ENCODE assay signal across 20 mouse cellular contexts in genomic region chr19:47213470-47213869, GRCm38 (mm10). TPM values are rescaled to one million over a fixed set of nuclear protein-coding genes. Genes with fewer than 3 reads are reported as not detected.
DNase-seq lines count a peak whose midpoint lies in the region; ATAC-seq and TF ChIP-seq lines count a peak whose summit lies in the region.
"Had no signal": no experiment of that assay in that cellular context is flagged by ENCODE, and none has a peak within 500 bp of the region (broad histone marks: within the 10 kb centered on the region; RNA-seq: fewer than 3 reads in every experiment).

No protein-coding gene starts in this region.

- no peak for ATAC-seq in forebrain, postnatal 0 days
- ATAC-seq in forebrain, embryonic 11.5 days (replicated peaks; ENCODE audit: low FRiP score) = no peak
- ATAC-seq in liver, embryonic 11.5 days (replicated peaks; ENCODE audit: low FRiP score) = no peak
- ATAC-seq: forebrain, embryonic 16.5 days had no signal

- TF ChIP-seq RAD21 in MEL (IDR thresholded peaks at IDR 0.05; ENCODE audit: low read depth, low read length) = no peak

- no peaks in the 10 kb centered on the region for H3K27me3 ChIP-seq in forebrain, postnatal 0 days (ENCODE audit: insufficient read depth, low read length)
- H3K27me3 ChIP-seq in forebrain, embryonic 11.5 days (ENCODE audit: control insufficient read depth, insufficient read depth, low read length) = no peaks in the 10 kb centered on the region
- no peaks in the 10 kb centered on the region for H3K27me3 ChIP-seq in liver, adult 2 months (ENCODE audit: control insufficient read depth, insufficient read depth, low read length)
- no peaks in the 10 kb centered on the region for H3K27me3 ChIP-seq in liver, embryonic 11.5 days (replicated peaks; ENCODE audit: control insufficient read depth, insufficient read depth, low read length)
- H3K27me3 ChIP-seq in MEL (ENCODE audit: control insufficient read depth in 1 of 2, insufficient read depth in 2 of 2, low read length in 2 of 2) = no peaks in the 10 kb centered on the region
- H3K27me3 ChIP-seq: heart, embryonic 15.5 days; hindbrain, embryonic 12.5 days; liver, embryonic 15.5 days had no signal

- H3K4me3 ChIP-seq in forebrain, postnatal 0 days (ENCODE audit: low read depth, low read length) = no peak overlapping the region
- H3K4me3 ChIP-seq in forebrain, embryonic 11.5 days (ENCODE audit: low read depth, low read length) = no peak overlapping the region
- H3K4me3 ChIP-seq in liver, adult 2 months (ENCODE audit: insufficient read depth, low read depth, low read length) = no peak overlapping the region
- no peak overlapping the region for H3K4me3 ChIP-seq in liver, embryonic 11.5 days (ENCODE audit: low read depth, low read length)
- H3K4me3 ChIP-seq in MEL (ENCODE audit: control insufficient read depth in 1 of 2, insufficient read depth in 1 of 2, low read depth in 2 of 2, low read length in 2 of 2) = no peak overlapping the region
- H3K4me3 ChIP-seq: heart, embryonic 15.5 days; hindbrain, embryonic 12.5 days; liver, embryonic 15.5 days; neural tube, embryonic 12.5 days had no signal

- peak; percentile 31; the same call in 1 of the 2 replicates for TF ChIP-seq CTCF in forebrain, postnatal 0 days (IDR thresholded peaks at IDR 0.05; ENCODE audit: low read depth)
- peak; percentile 28; the same call in 1 of the 2 replicates for TF ChIP-seq CTCF in liver, adult 2 months (IDR thresholded peaks at IDR 0.05; ENCODE audit: low read depth, low read length)
- TF ChIP-seq CTCF in MEL (IDR thresholded peaks at IDR 0.05 in 2 of 3, conservative IDR thresholded peaks at IDR 0.05 in 1 of 3; ENCODE audit: control insufficient read depth in 1 of 3, insufficient read depth in 1 of 3, low read depth in 2 of 3, low read length in 3 of 3, poor library complexity in 1 of 3, severe bottlenecking in 1 of 3) = peak in 2 of 3 experiments; percentile 30 to 37; a peak in 4 of 6 replicates

- H3K36me3 ChIP-seq in forebrain, postnatal 0 days (ENCODE audit: insufficient read depth) = no peaks in the 10 kb centered on the region
- H3K36me3 ChIP-seq in forebrain, embryonic 11.5 days (ENCODE audit: control insufficient read depth, insufficient read depth, low read length) = no peaks in the 10 kb centered on the region
- H3K36me3 ChIP-seq in liver, adult 2 months (ENCODE audit: control insufficient read depth, insufficient read depth, low read length) = no peaks in the 10 kb centered on the region
- no peaks in the 10 kb centered on the region for H3K36me3 ChIP-seq in liver, embryonic 11.5 days (ENCODE audit: control insufficient read depth, insufficient read depth, low read length)
- no peaks in the 10 kb centered on the region for H3K36me3 ChIP-seq in MEL (ENCODE audit: control insufficient read depth in 1 of 2, insufficient read depth in 2 of 2, low read length in 2 of 2)
- H3K36me3 ChIP-seq: heart, embryonic 15.5 days; hindbrain, embryonic 12.5 days; liver, embryonic 15.5 days; neural tube, embryonic 12.5 days had no signal

- no peak overlapping the region for H3K27ac ChIP-seq in forebrain, postnatal 0 days (ENCODE audit: low read depth, low read length)
- no peak overlapping the region for H3K27ac ChIP-seq in forebrain, embryonic 11.5 days (ENCODE audit: low read depth, low read length)
- H3K27ac ChIP-seq in liver, adult 2 months (replicated peaks; ENCODE audit: insufficient read depth, low read depth, low read length) = no peak overlapping the region
- no peak overlapping the region for H3K27ac ChIP-seq in liver, embryonic 11.5 days (ENCODE audit: low read depth, low read length)
- no peak overlapping the region for H3K27ac ChIP-seq in MEL (ENCODE audit: control insufficient read depth, low read depth, low read length)
- H3K27ac ChIP-seq: heart, embryonic 15.5 days; hindbrain, embryonic 12.5 days; liver, embryonic 15.5 days; neural tube, embryonic 12.5 days had no signal

- no peak for TF ChIP-seq POLR2A in liver, adult 2 months (IDR thresholded peaks at IDR 0.05; ENCODE audit: extremely low read depth, insufficient read depth, low read length)
- TF ChIP-seq POLR2A in MEL (IDR thresholded peaks at IDR 0.05; ENCODE audit: control insufficient read depth in 1 of 2, insufficient read depth in 1 of 2, low read depth in 1 of 2, low read length in 2 of 2, poor library complexity in 1 of 2) = no peak

- TF ChIP-seq EP300 in MEL (IDR thresholded peaks at IDR 0.05; ENCODE audit: low read depth in 1 of 2, low read length in 2 of 2) = no peak

- no peak overlapping the region for H3K4me2 ChIP-seq in forebrain, postnatal 0 days (ENCODE audit: low read depth)
- H3K4me2 ChIP-seq in forebrain, embryonic 11.5 days (ENCODE audit: low read depth, low read length, severe bottlenecking) = no peak overlapping the region
- H3K4me2 ChIP-seq in liver, embryonic 11.5 days = no peak overlapping the region
- H3K4me2 ChIP-seq: heart, embryonic 15.5 days; hindbrain, embryonic 12.5 days; liver, embryonic 15.5 days; neural tube, embryonic 12.5 days had no signal

- no peaks in the 10 kb centered on the region for H3K4me1 ChIP-seq in forebrain, postnatal 0 days (ENCODE audit: insufficient read depth)
- H3K4me1 ChIP-seq in forebrain, embryonic 11.5 days (replicated peaks; ENCODE audit: control insufficient read depth, insufficient read depth, low read length) = no peaks in the 10 kb centered on the region
- no peaks in the 10 kb centered on the region for H3K4me1 ChIP-seq in liver, adult 2 months (ENCODE audit: control insufficient read depth, insufficient read depth, low read length)
- no peaks in the 10 kb centered on the region for H3K4me1 ChIP-seq in liver, embryonic 11.5 days (replicated peaks; ENCODE audit: control insufficient read depth, insufficient read depth, low read length)
- H3K4me1 ChIP-seq in MEL (ENCODE audit: control insufficient read depth in 1 of 2, insufficient read depth in 2 of 2, low read length in 2 of 2) = 0 out of 4 replicates have a peak, but pooled peaks cover 0 to 3% of the 10 kb centered on the region in 2 experiments
- H3K4me1 ChIP-seq: heart, embryonic 15.5 days; liver, embryonic 15.5 days had no signal

- H3K9me3 ChIP-seq in forebrain, postnatal 0 days (ENCODE audit: low read length) = no peaks in the 10 kb centered on the region
- H3K9me3 ChIP-seq in forebrain, embryonic 11.5 days (ENCODE audit: control insufficient read depth, low read length) = no peaks in the 10 kb centered on the region
- H3K9me3 ChIP-seq in liver, embryonic 11.5 days (ENCODE audit: control insufficient read depth, low read length) = no peaks in the 10 kb centered on the region
- H3K9me3 ChIP-seq in MEL (replicated peaks; ENCODE audit: insufficient read depth, low read length) = no peaks in the 10 kb centered on the region
- H3K9me3 ChIP-seq: heart, embryonic 15.5 days; hindbrain, embryonic 12.5 days; liver, embryonic 15.5 days; neural tube, embryonic 12.5 days had no signal

- 74% methylated on average over 1 of the region's 1 CpGs for WGBS in forebrain, postnatal 0 days
- 84% methylated on average over 1 of the region's 1 CpGs for WGBS in forebrain, embryonic 11.5 days
- 63% methylated on average over 1 of the region's 1 CpGs for WGBS in liver, adult 2 months
- 59% methylated on average over 1 of the region's 1 CpGs for WGBS in liver, embryonic 11.5 days

- H3K79me2 ChIP-seq in liver, adult 2 months (ENCODE audit: control insufficient read depth, insufficient read depth, low read length) = no peaks in the 10 kb centered on the region
- H3K79me2 ChIP-seq in MEL (ENCODE audit: control insufficient read depth, insufficient read depth, low read length, poor library complexity) = no peaks in the 10 kb centered on the region

- H3K9ac ChIP-seq in forebrain, postnatal 0 days = no peak overlapping the region
- H3K9ac ChIP-seq in forebrain, embryonic 11.5 days (ENCODE audit: low read length) = no peak overlapping the region
- H3K9ac ChIP-seq in liver, adult 2 months (ENCODE audit: low read depth, low read length) = no peak overlapping the region
- H3K9ac ChIP-seq in liver, embryonic 11.5 days (ENCODE audit: low read depth, low read length) = no peak overlapping the region
- H3K9ac ChIP-seq in MEL (ENCODE audit: control insufficient read depth, low read depth, low read length, poor library complexity, severe bottlenecking) = no peak overlapping the region
- H3K9ac ChIP-seq: heart, embryonic 15.5 days; hindbrain, embryonic 12.5 days; liver, embryonic 15.5 days; neural tube, embryonic 12.5 days had no signal

- DNase-seq in forebrain, postnatal 0 days = no peak
- no peak for DNase-seq in forebrain, embryonic 11.5 days (ENCODE audit: low spot score)
- no peak for DNase-seq in liver, adult 2 months (ENCODE audit: extremely low read depth, low read depth, low spot score)
- DNase-seq in liver, embryonic 11.5 days (ENCODE audit: low spot score) = no peak
- DNase-seq in A20 (ENCODE audit: low read depth, low spot score) (peak; percentile 41), MEL (ENCODE audit: low read depth, low spot score) (peak; percentile 30)
- DNase-seq in gastrocnemius, adult 18-20 months (ENCODE audit: low spot score) = no peak
- no peak for DNase-seq in adrenal gland, adult 8-10 months
- DNase-seq: kidney, adult 8-10 months; midbrain, embryonic 14.5 days had no signal

RNA-seq across cellular contexts. Expression of gene Neurl1a, which starts 34.9 kb away (rescaled TPM):
- 51.5 and 52.1 TPM in 2 replicates for total RNA-seq in forebrain, postnatal 0 days (2014; rRNA removed)
- polyA plus RNA-seq in forebrain, postnatal 0 days (2015; fragmentation: Nextera tagmentation; extraction: Ambion mirVana) = 11.6 and 15.7 TPM in 2 replicates
- polyA plus RNA-seq in forebrain, embryonic 11.5 days (2014; fragmentation: Nextera tagmentation; extraction: Ambion mirVana) = 3.7 and 4.5 TPM in 2 replicates
- total RNA-seq in liver, adult 2 months (2014; rRNA removed) = 0.28 and 0.34 TPM in 2 replicates
- 0.24 and 0.28 TPM in 2 replicates for polyA plus RNA-seq in liver, adult 2 months (2012; rRNA removed)
- polyA plus RNA-seq in liver, embryonic 11.5 days (2014; fragmentation: Nextera tagmentation; extraction: Ambion mirVana) = 4.5 and 4.6 TPM in 2 replicates
- total RNA-seq in MEL (2012; rRNA removed) = not detected in 2 replicates
- under 1 TPM in 1 of 2 experiments, not detected in 1; 0.03 TPM for polyA plus RNA-seq in MEL (2012; ENCODE audit: insufficient read depth in 1 of 2, insufficient read length in 2 of 2, low read depth in 1 of 2, low replicate concordance in 2 of 2, missing spikeins in 1 of 2)
- total RNA-seq in gastrocnemius, adult 18-20 months (2021) = 100 to 1,000 TPM; 131 to 137 TPM
- 10 to 100 TPM; 16.2 to 26.8 (median 22.2) TPM for total RNA-seq in adrenal gland, adult 8-10 months (2022)

RNA-seq across cellular contexts. Expression of gene Calhm3, which starts 55.9 kb away (rescaled TPM):
- total RNA-seq in forebrain, postnatal 0 days (2014; rRNA removed) = not detected in 2 replicates
- polyA plus RNA-seq in forebrain, postnatal 0 days (2015; fragmentation: Nextera tagmentation; extraction: Ambion mirVana) = 0.19 TPM in 1 of 2 replicates, not detected in the other
- polyA plus RNA-seq in forebrain, embryonic 11.5 days (2014; fragmentation: Nextera tagmentation; extraction: Ambion mirVana) = not detected in 2 replicates
- not detected in 2 replicates for total RNA-seq in liver, adult 2 months (2014; rRNA removed)
- polyA plus RNA-seq in liver, adult 2 months (2012; rRNA removed) = not detected in 2 replicates
- polyA plus RNA-seq in liver, embryonic 11.5 days (2014; fragmentation: Nextera tagmentation; extraction: Ambion mirVana) = not detected in 2 replicates
- total RNA-seq in MEL (2012; rRNA removed) = not detected in 2 replicates
- polyA plus RNA-seq in MEL (2012; ENCODE audit: insufficient read depth in 1 of 2, insufficient read length in 2 of 2, low read depth in 1 of 2, low replicate concordance in 2 of 2, missing spikeins in 1 of 2) = not detected
- total RNA-seq in gastrocnemius, adult 18-20 months (2021) = not detected
- not detected for total RNA-seq in adrenal gland, adult 8-10 months (2022)
- total RNA-seq: adrenal gland, postnatal 4 days; gastrocnemius, postnatal 4 days; layer of hippocampus, adult 18-20 months; left cerebral cortex, postnatal 14 days had no signal
- polyA plus RNA-seq: forebrain, embryonic 16.5 days; heart, embryonic 15.5 days; hindbrain, embryonic 12.5 days; liver, embryonic 15.5 days; midbrain, embryonic 14.5 days; neural tube, embryonic 12.5 days; stomach, embryonic 16.5 days had no signal

Comparison
In these comparisons a context has a peak if more than half of its experiments do, and no peak if none do; other contexts are left out.
1. DNase-seq: peak in A20 (single experiment) and MEL (single experiment); none in forebrain, postnatal 0 days (single experiment), forebrain, embryonic 11.5 days (single experiment), liver, adult 2 months (single experiment), liver, embryonic 11.5 days (single experiment), gastrocnemius, adult 18-20 months (single experiment) and adrenal gland, adult 8-10 months (single experiment).
2. RNA of gene Neurl1a, which starts 34.9 kb away (total RNA-seq): 131 to 137 TPM in gastrocnemius, adult 18-20 months, 51.5 to 52.1 TPM in forebrain, postnatal 0 days and 16.2 to 26.8 TPM in adrenal gland, adult 8-10 months; 0.28 to 0.34 TPM in liver, adult 2 months and not detected in MEL; every median in the first group is over 10 times any median in the second.
3. Peak in every context shown above with its lines, with median percentiles within 50 percentile points of each other: CTCF ChIP-seq.